Mouse (Mus musculus): ENCODE results near the gene Baiap2.

Gene Baiap2

GRCm38 (mm10) chr11:119948305-119948704, 5.7 kb downstream of the Baiap2 start:
- no peak for DNase-seq

GRCm38 (mm10) chr11:119948803-119949202, 6.2 kb downstream of the Baiap2 start:
- peak; percentile 51 to 56 for DNase-seq

GRCm38 (mm10) chr11:119950535-119950934, 8.0 kb downstream of the Baiap2 start:
- DNase-seq, result peak in 1 of 2 experiments; percentile 59

- no peak for DNase-seq
Observed at GRCm38 (mm10) chr11:119951326-119951725, 8.8 kb downstream of the Baiap2 start.

GRCm38 (mm10) chr11:119952429-119953224, 10.1 kb downstream of the Baiap2 start:
- DNase-seq, result peak; percentile 26 to 43

- no peak for DNase-seq
Observed at GRCm38 (mm10) chr11:119954233-119954632, 11.7 kb downstream of the Baiap2 start.

- DNase-seq, result peak in 1 of 2 experiments; percentile 53
Observed at GRCm38 (mm10) chr11:119954749-119955337, 12.3 kb downstream of the Baiap2 start.

- DNase-seq, result no peak
Observed at GRCm38 (mm10) chr11:119955432-119955831, 12.9 kb downstream of the Baiap2 start.

GRCm38 (mm10) chr11:119956590-119956989, 14.0 kb downstream of the Baiap2 start:
- no peak for DNase-seq

GRCm38 (mm10) chr11:119958856-119959255, 16.3 kb downstream of the Baiap2 start:
- no peak for DNase-seq

- DNase-seq, result no peak
Observed at GRCm38 (mm10) chr11:119959714-119960113, 17.2 kb downstream of the Baiap2 start.

- DNase-seq, result no peak
Observed at GRCm38 (mm10) chr11:119960671-119961070, 18.1 kb downstream of the Baiap2 start.

- no peak for DNase-seq
Observed at GRCm38 (mm10) chr11:119961511-119961910, 18.9 kb downstream of the Baiap2 start.

GRCm38 (mm10) chr11:119965053-119965452, 22.5 kb downstream of the Baiap2 start:
- DNase-seq, result no peak

GRCm38 (mm10) chr11:119966294-119966693, 23.7 kb downstream of the Baiap2 start:
- DNase-seq, result no peak

GRCm38 (mm10) chr11:119967401-119967800, 24.8 kb downstream of the Baiap2 start:
- peak in 1 of 2 experiments; percentile 39 for DNase-seq

- no peak for DNase-seq
Observed at GRCm38 (mm10) chr11:119967892-119968291, 25.3 kb downstream of the Baiap2 start.

GRCm38 (mm10) chr11:119970021-119970851, 27.7 kb downstream of the Baiap2 start:
- DNase-seq, result no peak

- no peak for DNase-seq
Observed at GRCm38 (mm10) chr11:119973789-119974188, 31.2 kb downstream of the Baiap2 start.

- no peak for DNase-seq
Observed at GRCm38 (mm10) chr11:119975739-119976501, 33.4 kb downstream of the Baiap2 start.

GRCm38 (mm10) chr11:119978701-119979100, 36.1 kb downstream of the Baiap2 start:
- DNase-seq, result no peak

GRCm38 (mm10) chr11:119979596-119980385, 37.2 kb downstream of the Baiap2 start:
- DNase-seq, result no peak
